Mouse (Mus musculus) stomach, embryonic 15.5 days (tissue): ENCODE measurements around the gene Plcl2. TPM values are rescaled to one million over a fixed set of nuclear protein-coding genes. Genes with fewer than 3 reads are reported as not detected.

Experiments
- ATAC-seq: fragments of 200-750 bp; cut with Nextera tagmentation; 2 replicates; pipeline ENCODE4 v1.8.0; 2017; ENCODE audit warnings: low read depth, moderate number of reproducible peaks, moderate TSS enrichment; ENCODE audit not compliant: insufficient read depth, low FRiP score
- H3K27ac ChIP-seq: fragments of 300-500 bp; sonication (generic); 2 replicates; pipeline ENCODE4 v1.5.1; 2015; ENCODE audit warnings: mild to moderate bottlenecking, inconsistent platforms
- H3K27me3 ChIP-seq: fragments of 300-500 bp; sonication (generic); replicated peaks from 2 replicates; pipeline ENCODE4 v1.6.1; 2015; ENCODE audit warnings: inconsistent platforms
- H3K36me3 ChIP-seq: fragments of 300-500 bp; sonication (generic); 2 replicates; pipeline ENCODE4 v1.6.1; 2015; ENCODE audit warnings: inconsistent platforms
- H3K4me1 ChIP-seq: fragments of 300-500 bp; sonication (generic); 2 replicates; pipeline ENCODE4 v1.6.1; 2015; ENCODE audit warnings: inconsistent platforms
- H3K4me2 ChIP-seq: fragments of 300-500 bp; sonication (generic); 2 replicates; pipeline ENCODE4 v1.6.1; 2015; ENCODE audit warnings: mild to moderate bottlenecking, inconsistent platforms
- H3K4me3 ChIP-seq: fragments of 300-500 bp; sonication (generic); replicated peaks from 2 replicates; pipeline ENCODE4 v1.5.1; 2015; ENCODE audit warnings: inconsistent platforms
- H3K9ac ChIP-seq: fragments of 300-500 bp; sonication (generic); 2 replicates; pipeline ENCODE4 v1.6.1; 2015; ENCODE audit warnings: inconsistent platforms
- H3K9me3 ChIP-seq: fragments of 300-500 bp; sonication (generic); 2 replicates; pipeline ENCODE4 v1.6.1; 2016; ENCODE audit warnings: inconsistent platforms
- WGBS: fragments of 180-500 bp; shearing (Covaris S2); methylation state at CpG from one replicate; pipeline ENCODE4 v1.1.7; 2015; 5-methylcytosine and 5-hydroxymethylcytosine counted together
- polyA plus RNA-seq: library from polyadenylated mRNA; unstranded; fragments of >200 nt; fragmentation: Nextera tagmentation; extraction: Ambion mirVana; gene quantifications from 2 replicates; pipeline ENCODE4 v1.2.1, GENCODE M21; 2015

The Plcl2 gene
- polyA plus RNA-seq, 1 experiment from 2014 or later: 3.7 TPM

- ATAC-seq: no peak; the same call in 1 of the 2 replicates
- Histone ChIP-seq H3K4me2 (no peak overlapping the region), H3K27ac (no peak overlapping the region), H3K27me3 (no peaks in the 10 kb centered on the region), H3K9me3 (no peaks in the 10 kb centered on the region), H3K36me3 (no peaks in the 10 kb centered on the region), H3K9ac (no peak overlapping the region), H3K4me1 (0 out of 2 replicates have a peak, but pooled peaks cover 8% of the 10 kb centered on the region), H3K4me3 (no peak overlapping the region)
- 86% methylated on average over 4 of the region's 4 CpGs for WGBS
These were observed 226.3 kb downstream of the Plcl2 start for GRCm38 (mm10) chr17:50735382-50735954.

GRCm38 (mm10) chr17:50735955-50736533, 226.8 kb downstream of the Plcl2 start:
- no peak; the same call in 1 of the 2 replicates for ATAC-seq
- H3K36me3 ChIP-seq: no peaks in the 10 kb centered on the region
- H3K27ac ChIP-seq: no peak overlapping the region
- H3K4me1 ChIP-seq: 0 out of 2 replicates have a peak, but pooled peaks cover 8% of the 10 kb centered on the region
- no peak overlapping the region for H3K9ac ChIP-seq
- WGBS: 65% methylated on average over 8 of the region's 8 CpGs
- no peaks in the 10 kb centered on the region for H3K9me3 ChIP-seq
- no peak overlapping the region for H3K4me2 ChIP-seq
- H3K27me3 ChIP-seq: no peaks in the 10 kb centered on the region
- no peak overlapping the region for H3K4me3 ChIP-seq

- 0 out of 2 replicates have a peak, but pooled peaks cover 8% of the 10 kb centered on the region for H3K4me1 ChIP-seq
- no peaks in the 10 kb centered on the region for H3K36me3 ChIP-seq
- no peaks in the 10 kb centered on the region for H3K9me3 ChIP-seq
- no peak overlapping the region for H3K4me3 ChIP-seq
- WGBS: 68% methylated on average over 2 of the region's 2 CpGs
- ATAC-seq: no peak
- no peak overlapping the region for H3K4me2 ChIP-seq
- no peak overlapping the region for H3K9ac ChIP-seq
- no peaks in the 10 kb centered on the region for H3K27me3 ChIP-seq
- no peak overlapping the region for H3K27ac ChIP-seq
These were observed 227.9 kb downstream of the Plcl2 start for GRCm38 (mm10) chr17:50737068-50737467.

Other genes starting within 250 kb of the Plcl2 start
- gene Dazl, start 215.8 kb upstream of the Plcl2 start, polyA plus RNA-seq: 0.06 and 0.14 TPM in 2 replicates